In the genomic region with DNA sequence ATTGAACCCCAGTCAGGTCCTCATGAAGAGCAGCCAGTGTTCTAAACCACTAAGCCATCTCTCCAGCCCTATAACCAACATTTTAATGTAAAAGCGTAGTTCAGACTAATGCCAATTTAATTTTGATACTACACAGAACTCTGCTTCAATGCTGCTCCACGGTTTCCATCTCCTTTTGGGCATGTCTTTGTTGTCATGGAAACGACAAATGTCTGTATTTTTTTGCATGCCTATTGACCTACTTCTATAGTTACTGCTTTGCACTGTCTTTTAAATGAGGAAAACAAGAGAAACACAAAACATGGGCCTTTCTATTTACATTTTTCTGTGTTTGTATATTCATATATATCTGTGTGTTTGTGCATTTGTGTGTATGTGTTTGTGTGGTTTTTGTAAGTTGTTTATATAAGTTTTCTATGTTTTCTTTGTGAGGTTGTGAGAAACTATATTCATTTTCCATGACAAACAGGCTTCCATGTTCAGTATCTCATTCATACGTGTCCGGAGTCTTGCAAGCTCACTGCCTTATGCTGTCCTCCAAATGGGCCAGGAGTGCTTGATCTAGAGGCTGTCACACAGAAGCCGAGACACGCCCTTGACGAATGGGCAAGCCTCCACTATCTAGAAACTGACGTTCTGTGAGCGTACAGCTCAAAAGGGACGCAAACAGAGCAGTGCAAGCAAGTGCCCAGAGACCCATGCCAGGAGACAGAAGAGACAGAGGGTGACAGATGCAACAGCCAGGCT, we compare ENCODE assay signal across 20 mouse cellular contexts.
DNase-seq lines count a peak whose midpoint lies in the region; ATAC-seq and TF ChIP-seq lines count a peak whose summit lies in the region.
"Had no signal": no experiment of that assay in that cellular context is flagged by ENCODE, and none has a peak within 500 bp of the region (broad histone marks: within the 10 kb centered on the region; RNA-seq: fewer than 3 reads in every experiment).

No protein-coding gene starts in this region.

- no peak overlapping the region for H3K9ac ChIP-seq in forebrain, embryonic 15.5 days (replicated peaks)
- H3K9ac ChIP-seq in hindbrain, postnatal 0 days (replicated peaks; ENCODE audit: low read length) = no peak overlapping the region
- H3K9ac ChIP-seq in hindbrain, embryonic 11.5 days (ENCODE audit: low read depth, low read length) = no peak overlapping the region
- H3K9ac ChIP-seq: embryonic facial prominence, embryonic 13.5 days; neural tube, embryonic 13.5 days; stomach, embryonic 15.5 days had no signal

- no peak for TF ChIP-seq CTCF in hindbrain, postnatal 0 days (IDR thresholded peaks at IDR 0.05; ENCODE audit: low read depth)

- H3K36me3 ChIP-seq in forebrain, embryonic 15.5 days = no peaks in the 10 kb centered on the region
- no peaks in the 10 kb centered on the region for H3K36me3 ChIP-seq in forebrain, embryonic 10.5 days (replicated peaks)
- no peaks in the 10 kb centered on the region for H3K36me3 ChIP-seq in hindbrain, postnatal 0 days (ENCODE audit: insufficient read depth, low read length)
- no peaks in the 10 kb centered on the region for H3K36me3 ChIP-seq in hindbrain, embryonic 11.5 days (ENCODE audit: control insufficient read depth, insufficient read depth, low read length)
- H3K36me3 ChIP-seq: embryonic facial prominence, embryonic 13.5 days; neural tube, embryonic 13.5 days; stomach, embryonic 15.5 days had no signal

- H3K27me3 ChIP-seq in forebrain, embryonic 15.5 days = no peaks in the 10 kb centered on the region
- no peaks in the 10 kb centered on the region for H3K27me3 ChIP-seq in forebrain, embryonic 10.5 days (ENCODE audit: poor library complexity, severe bottlenecking)
- H3K27me3 ChIP-seq in hindbrain, postnatal 0 days (ENCODE audit: insufficient read depth, low read length) = no peaks in the 10 kb centered on the region
- H3K27me3 ChIP-seq in hindbrain, embryonic 11.5 days (ENCODE audit: control insufficient read depth, insufficient read depth, low read length) = no peaks in the 10 kb centered on the region
- H3K27me3 ChIP-seq: neural tube, embryonic 13.5 days; stomach, embryonic 15.5 days had no signal

- no peak overlapping the region for H3K4me3 ChIP-seq in forebrain, embryonic 15.5 days
- H3K4me3 ChIP-seq in forebrain, embryonic 10.5 days = no peak overlapping the region
- H3K4me3 ChIP-seq in hindbrain, postnatal 0 days (ENCODE audit: low read length) = no peak overlapping the region
- no peak overlapping the region for H3K4me3 ChIP-seq in hindbrain, embryonic 11.5 days (ENCODE audit: low read depth, low read length)
- H3K4me3 ChIP-seq: embryonic facial prominence, embryonic 13.5 days; neural tube, embryonic 13.5 days; stomach, embryonic 15.5 days had no signal

- 0 out of 2 replicates have a peak overlapping the region, but pooled peaks have one; percentile 14 for H3K27ac ChIP-seq in forebrain, embryonic 15.5 days (replicated peaks)
- no peak overlapping the region for H3K27ac ChIP-seq in forebrain, embryonic 10.5 days
- H3K27ac ChIP-seq in hindbrain, postnatal 0 days = peak overlapping the region; percentile 51; the same call in 1 of the 2 replicates
- H3K27ac ChIP-seq in hindbrain, embryonic 11.5 days (ENCODE audit: low read depth, low read length) = no peak overlapping the region
- H3K27ac ChIP-seq: embryonic facial prominence, embryonic 13.5 days; kidney, postnatal 0 days; neural tube, embryonic 13.5 days; stomach, embryonic 15.5 days had no signal

- no peaks in the 10 kb centered on the region for H3K9me3 ChIP-seq in forebrain, embryonic 15.5 days
- H3K9me3 ChIP-seq in forebrain, embryonic 10.5 days = no peaks in the 10 kb centered on the region
- H3K9me3 ChIP-seq in hindbrain, postnatal 0 days (ENCODE audit: low read length) = no peaks in the 10 kb centered on the region
- no peaks in the 10 kb centered on the region for H3K9me3 ChIP-seq in hindbrain, embryonic 11.5 days (ENCODE audit: control insufficient read depth, low read length)
- H3K9me3 ChIP-seq: embryonic facial prominence, embryonic 13.5 days; neural tube, embryonic 13.5 days; stomach, embryonic 15.5 days had no signal

- ATAC-seq in forebrain, embryonic 15.5 days (replicated peaks) = no peak
- 0 out of 2 replicates have a peak, but pooled peaks have one; percentile 47 for ATAC-seq in hindbrain, postnatal 0 days
- no peak for ATAC-seq in hindbrain, embryonic 11.5 days (ENCODE audit: low FRiP score)
- ATAC-seq: lung, postnatal 0 days had no signal

- H3K4me1 ChIP-seq in forebrain, embryonic 15.5 days = no peaks in the 10 kb centered on the region
- H3K4me1 ChIP-seq in forebrain, embryonic 10.5 days = peaks cover 3% of the 10 kb centered on the region; the same call in 1 of the 2 replicates
- H3K4me1 ChIP-seq in hindbrain, postnatal 0 days (ENCODE audit: insufficient read depth, low read length) = no peaks in the 10 kb centered on the region
- no peaks in the 10 kb centered on the region for H3K4me1 ChIP-seq in hindbrain, embryonic 11.5 days (replicated peaks; ENCODE audit: control insufficient read depth, insufficient read depth, low read length)
- H3K4me1 ChIP-seq: embryonic facial prominence, embryonic 13.5 days; neural tube, embryonic 13.5 days; stomach, embryonic 15.5 days had no signal

- H3K4me2 ChIP-seq in forebrain, embryonic 15.5 days (replicated peaks) = no peak overlapping the region
- no peak overlapping the region for H3K4me2 ChIP-seq in hindbrain, postnatal 0 days (ENCODE audit: low read depth, low read length)
- no peak overlapping the region for H3K4me2 ChIP-seq in hindbrain, embryonic 11.5 days (replicated peaks; ENCODE audit: low read depth, low read length)
- H3K4me2 ChIP-seq: embryonic facial prominence, embryonic 13.5 days; heart, embryonic 11.5 days; neural tube, embryonic 13.5 days; stomach, embryonic 15.5 days had no signal

- WGBS in forebrain, embryonic 15.5 days = 76% methylated on average over 11 of the region's 11 CpGs
- 90% methylated on average over 11 of the region's 11 CpGs for WGBS in forebrain, embryonic 10.5 days
- WGBS in hindbrain, postnatal 0 days = 66% methylated on average over 11 of the region's 11 CpGs
- 80% methylated on average over 11 of the region's 11 CpGs for WGBS in hindbrain, embryonic 11.5 days

- no peak for DNase-seq in forebrain, embryonic 10.5 days (ENCODE audit: extremely low spot score, low spot score)
- DNase-seq in hindbrain, postnatal 0 days (ENCODE audit: low spot score) = peak; percentile 60
- DNase-seq in hindbrain, embryonic 11.5 days (ENCODE audit: low spot score) = no peak
- DNase-seq in retina, postnatal 1 day = peak; percentile 28
- no peak for DNase-seq in retina, embryonic 14.5 days (ENCODE audit: low spot score)
- DNase-seq in kidney, postnatal 10 days = no peak
- DNase-seq: adrenal gland, postnatal 36 days; cerebellum, adult 8-10 months; heart, postnatal 10 days; kidney, adult 18-20 months; liver; right cerebral cortex, postnatal 25 days; thymus, adult 2 months had no signal

Comparison
In these comparisons a context has a peak if more than half of its experiments do, and no peak if none do; other contexts are left out.
1. H3K27ac ChIP-seq: peak in forebrain, embryonic 15.5 days (single experiment) and hindbrain, postnatal 0 days (single experiment); none in forebrain, embryonic 10.5 days (single experiment) and hindbrain, embryonic 11.5 days (single experiment).
2. DNase-seq: peak in hindbrain, postnatal 0 days (single experiment) and retina, postnatal 1 day (single experiment); none in forebrain, embryonic 10.5 days (single experiment), hindbrain, embryonic 11.5 days (single experiment), retina, embryonic 14.5 days (single experiment) and kidney, postnatal 10 days (single experiment).